Mouse (Mus musculus) intestine, embryonic 16.5 days (tissue): ENCODE results near the gene C1ql1. TPM values are rescaled to one million over a fixed set of nuclear protein-coding genes. Genes with fewer than 3 reads are reported as not detected.
A peak's percentile ranks its signal among the peaks of the same experiment; 100 is the strongest.
"Not testable (repeated sequence)": the region's sequence is repeated elsewhere in the genome, so short reads cannot be mapped to it uniquely, and the experiment has no call there.

ENCODE experiments used
- ATAC-seq: fragments of 200-750 bp; cut with Nextera tagmentation; 2 replicates; pipeline ENCODE4 v1.8.0; 2017; ENCODE audit warnings: moderate TSS enrichment, moderate library complexity
- H3K27ac ChIP-seq: fragments of 300-500 bp; sonication (generic); 2 replicates; pipeline ENCODE4 v1.5.1; 2014; ENCODE audit warnings: mild to moderate bottlenecking, low read length
- H3K27me3 ChIP-seq: fragments of 300-500 bp; sonication (generic); replicated peaks from 2 replicates; pipeline ENCODE4 v1.6.1; 2014; ENCODE audit warnings: low read length, control low read depth, mixed read lengths; ENCODE audit not compliant: control insufficient read depth, insufficient read depth
- H3K36me3 ChIP-seq: fragments of 300-500 bp; sonication (generic); 2 replicates; pipeline ENCODE4 v1.6.1; 2014; ENCODE audit warnings: low read length, control low read depth; ENCODE audit not compliant: control insufficient read depth, insufficient read depth
- H3K4me1 ChIP-seq: fragments of 300-500 bp; sonication (generic); 2 replicates; pipeline ENCODE4 v1.6.1; 2014; ENCODE audit warnings: low read length, control low read depth, mixed read lengths; ENCODE audit not compliant: control insufficient read depth, insufficient read depth
- H3K4me2 ChIP-seq: fragments of 300-500 bp; sonication (generic); 2 replicates; pipeline ENCODE4 v1.6.1; 2014; ENCODE audit warnings: low read depth, low read length, control low read depth
- H3K4me3 ChIP-seq: fragments of 300-500 bp; sonication (generic); 2 replicates; pipeline ENCODE4 v1.5.1; 2014; ENCODE audit warnings: mild to moderate bottlenecking, low read length
- H3K9ac ChIP-seq: fragments of 300-500 bp; sonication (generic); 2 replicates; pipeline ENCODE4 v1.6.1; 2014; ENCODE audit warnings: low read depth, low read length
- H3K9me3 ChIP-seq: fragments of 300-500 bp; sonication (generic); 2 replicates; pipeline ENCODE4 v1.6.1; 2016; ENCODE audit warnings: low read length, control low read depth; ENCODE audit not compliant: control insufficient read depth
- WGBS: fragments of 180-500 bp; shearing (Covaris S2); extraction: QIAGEN DNeasy Blood & Tissue Kit; methylation state at CpG from one replicate; pipeline ENCODE4 v1.1.7; 2014; 5-methylcytosine and 5-hydroxymethylcytosine counted together
- polyA plus RNA-seq: library from polyadenylated mRNA; unstranded; fragments of >200 nt; fragmentation: Nextera tagmentation; extraction: Ambion mirVana; gene quantifications from 2 replicates; pipeline ENCODE4 v1.2.1, GENCODE M21; 2015

C1ql1 gene
- polyA plus RNA-seq, 1 experiment from 2014 or later = 0.53 TPM

DNA sequence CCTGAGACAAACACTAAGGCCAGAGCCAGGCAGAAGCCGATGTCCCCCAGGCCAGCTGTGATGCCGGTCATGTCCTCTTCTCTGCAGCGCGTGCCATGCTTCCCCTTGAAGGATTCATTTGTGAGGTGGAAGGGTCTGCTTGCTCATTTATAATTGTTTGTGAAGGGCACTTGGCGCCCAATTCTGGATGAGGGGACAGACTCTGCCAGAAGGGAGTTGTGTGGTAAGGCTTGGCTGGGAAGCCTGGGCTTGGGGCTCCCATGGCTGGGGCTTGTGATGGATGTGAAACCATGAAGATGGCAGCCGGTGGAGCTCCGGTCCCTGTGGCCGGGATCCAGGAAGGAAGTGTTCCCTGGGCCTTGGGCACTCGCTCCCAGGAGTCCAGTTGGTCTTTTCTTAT, 37.6 kb upstream of the C1ql1 start:
- H3K9me3 ChIP-seq = no peaks in the 10 kb centered on the region
- no peak overlapping the region for H3K9ac ChIP-seq
- H3K4me1 ChIP-seq = peaks cover 4% of the 10 kb centered on the region; the same call in 1 of the 2 replicates
- peaks cover 2% of the 10 kb centered on the region; the same call in 1 of the 2 replicates for H3K27me3 ChIP-seq
- no peaks in the 10 kb centered on the region for H3K36me3 ChIP-seq
- 84% methylated on average over 9 of the region's 9 CpGs for WGBS
- no peak overlapping the region for H3K4me3 ChIP-seq
- ATAC-seq = no peak
- H3K27ac ChIP-seq = no peak overlapping the region
- H3K4me2 ChIP-seq = no peak overlapping the region

- H3K27ac ChIP-seq = no peak overlapping the region
- 53% methylated on average over 10 of the region's 10 CpGs for WGBS
- ATAC-seq = no peak
- no peak overlapping the region for H3K9ac ChIP-seq
- no peak overlapping the region for H3K4me2 ChIP-seq
- H3K9me3 ChIP-seq = no peaks in the 10 kb centered on the region
- H3K36me3 ChIP-seq = no peaks in the 10 kb centered on the region
- peaks cover 8% of the 10 kb centered on the region; the same call in 1 of the 2 replicates for H3K4me1 ChIP-seq
- no peaks in the 10 kb centered on the region for H3K27me3 ChIP-seq
- no peak overlapping the region for H3K4me3 ChIP-seq
Measured at GRCm38 (mm10) chr11:102981151-102981890, 34.8 kb upstream of the C1ql1 start.

DNA sequence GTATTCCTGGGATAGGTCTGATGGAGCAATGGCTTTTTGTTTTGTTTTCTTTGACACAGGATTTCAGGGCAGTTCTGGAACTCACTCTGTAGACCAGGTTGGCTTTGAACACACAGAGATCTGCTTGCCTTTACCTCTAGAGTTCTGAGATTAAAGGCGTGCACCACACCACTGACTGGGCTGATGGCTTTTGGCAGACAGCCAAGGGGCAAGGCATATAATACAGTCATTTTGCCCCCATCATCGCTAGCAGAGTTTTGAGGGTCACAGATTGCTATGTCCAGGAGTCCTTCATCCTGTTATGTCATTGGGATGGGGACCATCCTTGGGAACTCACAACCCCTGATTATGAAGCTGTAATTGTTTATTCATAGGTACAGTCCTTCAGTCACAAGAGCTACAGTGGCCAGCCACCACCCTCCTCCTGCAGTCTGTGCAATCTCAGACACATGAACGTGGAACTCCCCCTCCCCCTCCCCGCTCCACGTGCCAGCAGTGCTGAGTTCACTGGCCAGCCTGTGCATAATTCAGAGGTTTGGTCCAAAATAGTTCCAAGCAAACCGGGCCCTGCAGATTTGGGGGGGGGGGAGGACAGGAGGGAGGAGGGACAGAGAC, 31.7 kb upstream of the C1ql1 start:
- Histone ChIP-seq H3K4me2 (no peak overlapping the region), H3K4me1 (peaks cover 8% of the 10 kb centered on the region; the same call in 1 of the 2 replicates), H3K27me3 (no peaks in the 10 kb centered on the region), H3K36me3 (no peaks in the 10 kb centered on the region), H3K27ac (no peak overlapping the region), H3K9me3 (no peaks in the 10 kb centered on the region), H3K9ac (no peak overlapping the region), H3K4me3 (no peak overlapping the region)
- ATAC-seq = no peak
- 29% methylated on average over 6 of the region's 6 CpGs for WGBS

DNA sequence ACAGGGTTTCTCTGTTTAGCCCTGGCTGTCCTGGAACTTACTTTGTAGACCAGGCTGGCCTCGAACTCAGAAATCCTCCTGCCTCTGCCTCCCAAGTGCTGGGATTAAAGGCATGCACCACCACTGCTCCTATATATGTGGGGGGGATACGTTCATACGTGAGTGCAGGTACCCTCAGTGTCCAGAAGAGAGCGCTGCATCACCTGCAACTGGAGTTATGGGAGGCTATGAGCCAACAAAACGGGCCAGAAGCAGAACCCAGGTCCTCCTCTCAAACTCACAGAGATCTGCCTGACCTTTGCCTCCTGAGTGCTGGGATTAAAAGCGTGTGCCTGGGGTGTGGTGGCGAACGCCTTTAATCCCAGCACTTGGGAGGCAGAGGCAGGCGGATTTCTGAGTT, 29.5 kb upstream of the C1ql1 start:
- H3K4me2 ChIP-seq, H3K27me3 ChIP-seq, H3K9me3 ChIP-seq, H3K36me3 ChIP-seq, H3K4me1 ChIP-seq, H3K27ac ChIP-seq, H3K9ac ChIP-seq, H3K4me3 ChIP-seq, ATAC-seq: not testable (repeated sequence)
- WGBS = 84% methylated on average over 9 of the region's 9 CpGs

DNA sequence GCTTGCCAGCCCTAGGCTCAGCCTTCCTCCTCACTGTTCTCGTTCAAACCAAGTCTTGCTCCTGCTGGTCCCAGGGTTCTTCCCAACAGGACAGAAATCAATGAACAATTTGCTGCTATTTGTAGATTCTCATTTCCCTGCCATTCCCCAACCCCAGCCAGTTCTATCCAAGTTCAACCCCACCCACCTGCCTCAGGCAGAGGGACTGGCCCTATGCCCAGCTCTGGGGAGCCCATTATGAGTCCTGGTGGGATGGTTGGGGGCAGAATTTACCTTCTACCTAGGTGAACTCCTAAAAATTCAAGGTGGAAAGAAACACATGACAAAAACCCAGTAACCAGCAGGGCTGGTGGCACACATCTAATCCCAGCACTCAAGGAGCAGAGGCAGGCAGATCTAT, 25.8 kb upstream of the C1ql1 start:
- no peak overlapping the region for H3K4me2 ChIP-seq
- H3K4me1 ChIP-seq = peaks cover 6% of the 10 kb centered on the region; the same call in 1 of the 2 replicates
- no peaks in the 10 kb centered on the region for H3K9me3 ChIP-seq
- H3K4me3 ChIP-seq = no peak overlapping the region
- no peak overlapping the region for H3K27ac ChIP-seq
- H3K9ac ChIP-seq = no peak overlapping the region
- no peak for ATAC-seq
- 53% methylated on average over 1 of the region's 1 CpGs for WGBS
- no peaks in the 10 kb centered on the region for H3K36me3 ChIP-seq
- no peaks in the 10 kb centered on the region for H3K27me3 ChIP-seq

GRCm38 (mm10) chr11:102971604-102972003, 25.1 kb upstream of the C1ql1 start:
- no peak for ATAC-seq
- no peaks in the 10 kb centered on the region for H3K9me3 ChIP-seq
- H3K36me3 ChIP-seq = no peaks in the 10 kb centered on the region
- H3K9ac ChIP-seq = no peak overlapping the region
- no peak overlapping the region for H3K4me2 ChIP-seq
- H3K27me3 ChIP-seq = no peaks in the 10 kb centered on the region
- no peak overlapping the region for H3K27ac ChIP-seq
- no peak overlapping the region for H3K4me3 ChIP-seq
- H3K4me1 ChIP-seq = peaks cover 6% of the 10 kb centered on the region; the same call in 1 of the 2 replicates
- WGBS = 43% methylated on average over 5 of the region's 5 CpGs

DNA sequence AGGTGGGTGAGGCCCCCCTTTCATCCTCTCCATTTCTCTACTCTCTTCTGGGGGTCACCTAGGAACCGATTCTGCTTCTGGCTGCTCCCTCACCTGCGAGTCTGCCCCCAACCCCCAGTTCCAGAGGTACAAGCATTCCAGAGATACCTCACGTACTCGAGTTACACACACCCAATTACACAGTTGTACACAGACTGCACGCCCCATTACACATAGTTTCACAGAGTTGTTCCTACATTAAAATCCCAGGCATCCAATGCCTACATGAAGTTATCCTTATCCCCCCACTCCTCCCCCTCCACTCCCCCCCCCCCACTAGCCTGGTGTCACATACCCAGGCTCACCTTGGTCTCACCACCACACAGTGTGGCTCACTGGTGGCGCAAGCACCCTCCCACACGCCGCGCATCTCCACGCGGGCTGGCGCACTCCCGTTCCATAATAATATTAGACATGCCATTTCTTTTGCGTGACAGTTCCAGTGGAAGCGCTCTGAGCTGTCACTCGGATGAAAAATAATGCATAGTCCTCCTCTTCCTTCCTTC, 18.1 kb upstream of the C1ql1 start:
- no peak overlapping the region for H3K4me3 ChIP-seq
- H3K9ac ChIP-seq = no peak overlapping the region
- no peaks in the 10 kb centered on the region for H3K9me3 ChIP-seq
- no peak overlapping the region for H3K27ac ChIP-seq
- H3K36me3 ChIP-seq = no peaks in the 10 kb centered on the region
- no peak overlapping the region for H3K4me2 ChIP-seq
- peaks cover 3% of the 10 kb centered on the region for H3K27me3 ChIP-seq
- H3K4me1 ChIP-seq = peaks cover 7% of the 10 kb centered on the region; the same call in 1 of the 2 replicates
- ATAC-seq = no peak
- 71% methylated on average over 16 of the region's 16 CpGs for WGBS

DNA sequence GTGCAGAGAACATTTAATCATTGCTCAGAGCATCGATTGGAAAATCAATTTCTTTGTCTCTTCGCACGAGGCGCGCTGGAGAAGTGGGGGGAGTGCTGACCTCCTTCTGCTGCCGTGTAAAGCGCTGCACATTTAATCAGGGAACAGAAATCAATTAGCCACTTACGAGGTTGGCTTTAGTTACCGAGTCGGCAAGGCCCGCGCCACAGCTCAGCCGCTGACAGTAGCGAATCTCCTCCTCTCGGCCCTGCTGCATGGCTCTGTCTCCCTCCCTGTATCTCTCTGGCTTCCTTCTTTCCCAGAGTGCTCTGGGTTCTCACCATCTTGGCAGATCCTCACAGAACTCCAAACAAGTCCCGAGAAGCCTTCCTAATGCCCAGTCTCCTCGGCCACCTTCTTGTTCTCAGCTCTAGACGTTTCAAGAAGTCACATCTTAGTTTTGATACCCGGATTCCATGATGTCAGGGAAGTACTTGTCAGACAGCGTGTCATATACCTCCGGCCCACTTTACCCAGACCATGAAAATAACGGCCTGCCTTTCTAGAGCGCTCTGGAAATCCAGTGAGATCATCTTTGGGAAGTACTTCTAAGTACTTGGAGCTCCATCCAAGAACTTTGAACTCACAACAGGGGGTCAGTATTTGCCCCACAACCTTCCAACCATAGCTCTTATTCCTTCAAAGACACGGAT, 17.5 kb upstream of the C1ql1 start:
- Histone ChIP-seq H3K27ac (no peak overlapping the region), H3K4me3 (no peak overlapping the region), H3K9ac (peak overlapping the region; percentile 41; the same call in 1 of the 2 replicates), H3K4me2 (peak overlapping the region; percentile 10; the same call in 1 of the 2 replicates), H3K27me3 (peaks cover 3% of the 10 kb centered on the region), H3K36me3 (no peaks in the 10 kb centered on the region), H3K9me3 (no peaks in the 10 kb centered on the region), H3K4me1 (peaks cover 7% of the 10 kb centered on the region; the same call in 1 of the 2 replicates)
- WGBS = 27% methylated on average over 24 of the region's 24 CpGs
- no peak for ATAC-seq

DNA sequence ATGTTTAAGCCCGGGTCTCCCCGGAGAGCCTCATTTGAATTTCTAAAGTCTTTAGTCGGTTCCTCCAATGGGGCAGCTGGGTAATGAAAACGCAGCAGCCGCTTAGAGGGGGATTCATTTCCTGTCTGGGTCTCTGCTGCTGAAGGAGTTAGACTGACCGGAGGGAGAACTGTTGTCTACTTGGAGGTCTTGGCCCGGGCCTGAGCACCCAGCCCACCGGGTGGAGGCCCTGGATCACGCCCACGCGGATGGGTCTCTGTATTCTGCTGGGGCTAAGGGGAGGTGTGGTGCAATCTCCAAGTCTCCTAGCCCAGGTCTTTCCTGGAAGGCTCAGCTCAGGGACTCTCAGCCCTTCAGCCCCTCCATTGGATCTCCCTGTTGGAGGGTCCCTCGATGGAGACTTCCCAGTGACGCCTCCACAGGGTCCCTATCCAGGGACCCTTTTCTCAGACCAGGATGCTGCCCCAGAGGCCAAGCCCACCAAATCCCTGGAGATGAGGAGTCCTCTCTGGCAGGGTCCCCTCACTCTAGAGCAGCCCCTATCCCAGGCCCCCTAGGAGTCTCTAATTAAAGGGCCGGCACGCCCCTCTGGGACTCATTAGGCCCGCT, 16.9 kb upstream of the C1ql1 start:
- ATAC-seq = no peak
- H3K27ac ChIP-seq = no peak overlapping the region
- WGBS = 13% methylated on average over 16 of the region's 16 CpGs
- peak overlapping the region; percentile 41; the same call in 1 of the 2 replicates for H3K9ac ChIP-seq
- peaks cover 3% of the 10 kb centered on the region for H3K27me3 ChIP-seq
- peak overlapping the region; percentile 10; the same call in 1 of the 2 replicates for H3K4me2 ChIP-seq
- H3K9me3 ChIP-seq = no peaks in the 10 kb centered on the region
- H3K4me1 ChIP-seq = peaks cover 10% of the 10 kb centered on the region; the same call in 1 of the 2 replicates
- no peaks in the 10 kb centered on the region for H3K36me3 ChIP-seq
- H3K4me3 ChIP-seq = no peak overlapping the region
